Mouse (Mus musculus) lung, postnatal 0 days (tissue): ENCODE data around the gene 1700015F17Rik.

Experiments used
- CTCF ChIP-seq: IDR thresholded peaks from 2 replicates; pipeline ENCODE4 v1.5.1; 2016; ENCODE audit warnings: antibody characterized with exemption, mild to moderate bottlenecking
- EP300 ChIP-seq: IDR thresholded peaks from 2 replicates; pipeline ENCODE4 v1.6.1; 2016; ENCODE audit warnings: antibody characterized with exemption, mild to moderate bottlenecking, control low read depth

DNA sequence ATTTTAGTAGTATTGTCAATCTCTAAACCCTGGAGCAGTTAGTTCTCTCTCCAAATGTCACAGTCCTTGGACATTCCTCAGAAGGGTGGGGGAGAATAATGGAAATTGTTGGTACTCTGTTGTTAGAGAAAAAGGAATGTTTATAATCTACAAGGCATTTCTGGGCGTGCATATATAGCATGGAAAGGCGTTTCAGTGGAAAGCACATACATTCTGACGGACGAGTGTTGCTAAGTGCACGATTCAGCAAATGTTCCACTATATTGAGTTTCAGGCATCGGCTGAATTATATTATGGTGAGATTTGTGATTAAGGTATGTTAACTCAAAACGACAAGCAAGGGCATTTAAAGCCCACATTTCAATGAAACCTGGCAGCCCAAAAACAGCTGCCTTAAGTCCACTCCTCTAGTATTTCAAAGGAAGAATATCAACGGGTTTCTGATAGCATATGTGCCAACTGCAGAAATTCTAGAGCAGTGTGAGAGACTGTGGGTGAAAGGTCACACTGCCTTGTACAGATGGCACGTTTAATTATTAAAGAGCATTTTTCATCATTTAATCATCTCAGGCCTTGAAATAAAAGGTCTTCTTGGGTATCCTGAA lies 4.4 kb upstream of the 1700015F17Rik start:
- TF ChIP-seq CTCF (no peak), EP300 (no peak)
